Mouse (Mus musculus): ENCODE results near the gene Mid1. TPM values are rescaled to one million over a fixed set of nuclear protein-coding genes. Genes with fewer than 3 reads are reported as not detected.

The Mid1 gene
- total RNA-seq, 2 experiments from 2014 or later = 8.3 to 18.3 TPM

DNA sequence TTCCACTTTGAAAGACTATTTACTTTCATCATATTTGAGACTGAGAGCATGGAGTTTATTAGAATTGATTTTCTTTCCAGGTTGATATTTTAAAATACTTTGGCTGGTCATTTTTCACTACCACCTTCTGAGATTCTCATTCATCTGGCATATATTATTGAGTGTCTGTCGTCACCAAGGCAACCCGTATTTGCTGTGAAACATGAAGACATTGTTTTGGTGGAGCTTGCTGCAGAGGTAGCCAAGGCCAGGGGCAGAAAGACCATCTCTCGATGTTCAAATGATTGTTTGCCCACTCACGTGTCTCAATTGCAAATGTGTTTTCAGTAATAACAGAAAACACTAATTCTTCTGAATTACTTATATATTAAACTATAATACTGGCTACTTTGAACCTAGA lies 145.1 kb downstream of the Mid1 start:
- Histone ChIP-seq H3K4me3 (no peak overlapping the region; the same call in 1 of the 2 replicates), H3K27ac (peak overlapping the region; percentile 87; the same call in 1 of the 2 replicates)
- no peak for DNase-seq (ENCODE audit: low spot score in 2 of 2)
- no peak for TF ChIP-seq CTCF (conservative IDR thresholded peaks at IDR 0.05)

- Histone ChIP-seq H3K4me3 (no peak overlapping the region), H3K27ac (peak overlapping the region; percentile 82)
- peak; percentile 11 to 42 for DNase-seq (ENCODE audit: low spot score in 2 of 2)
- TF ChIP-seq CTCF (conservative IDR thresholded peaks at IDR 0.05) = no peak
Observed at GRCm38 (mm10) chrX:169837947-169838649, 153.1 kb downstream of the Mid1 start.

DNA sequence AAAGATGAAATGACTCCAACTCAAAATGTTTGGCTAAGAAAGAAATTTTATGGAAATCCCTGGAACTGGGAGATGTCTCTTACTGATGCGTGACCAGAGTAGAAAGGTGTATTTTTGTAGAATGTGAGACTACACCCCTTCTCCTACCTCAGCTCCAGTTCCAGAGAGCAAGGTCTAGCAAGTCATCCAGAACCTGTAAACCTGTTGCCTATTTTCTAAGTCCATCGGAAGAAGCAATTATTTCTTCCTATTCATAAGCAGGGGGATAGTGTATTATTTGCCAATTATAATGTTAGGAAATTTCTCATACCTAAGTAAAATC lies 153.6 kb downstream of the Mid1 start:
- Histone ChIP-seq H3K27ac (peak overlapping the region; percentile 82), H3K4me3 (no peak overlapping the region)
- DNase-seq (ENCODE audit: low spot score in 2 of 2) = no peak
- no peak for TF ChIP-seq CTCF (conservative IDR thresholded peaks at IDR 0.05)

GRCm38 (mm10) chrX:169843267-169843666 lies 158.3 kb downstream of the Mid1 start:
- H3K27ac ChIP-seq = no peak overlapping the region
- no peak overlapping the region for H3K4me3 ChIP-seq
- DNase-seq (ENCODE audit: low spot score in 2 of 2) = no peak
- TF ChIP-seq CTCF (conservative IDR thresholded peaks at IDR 0.05) = no peak

DNA sequence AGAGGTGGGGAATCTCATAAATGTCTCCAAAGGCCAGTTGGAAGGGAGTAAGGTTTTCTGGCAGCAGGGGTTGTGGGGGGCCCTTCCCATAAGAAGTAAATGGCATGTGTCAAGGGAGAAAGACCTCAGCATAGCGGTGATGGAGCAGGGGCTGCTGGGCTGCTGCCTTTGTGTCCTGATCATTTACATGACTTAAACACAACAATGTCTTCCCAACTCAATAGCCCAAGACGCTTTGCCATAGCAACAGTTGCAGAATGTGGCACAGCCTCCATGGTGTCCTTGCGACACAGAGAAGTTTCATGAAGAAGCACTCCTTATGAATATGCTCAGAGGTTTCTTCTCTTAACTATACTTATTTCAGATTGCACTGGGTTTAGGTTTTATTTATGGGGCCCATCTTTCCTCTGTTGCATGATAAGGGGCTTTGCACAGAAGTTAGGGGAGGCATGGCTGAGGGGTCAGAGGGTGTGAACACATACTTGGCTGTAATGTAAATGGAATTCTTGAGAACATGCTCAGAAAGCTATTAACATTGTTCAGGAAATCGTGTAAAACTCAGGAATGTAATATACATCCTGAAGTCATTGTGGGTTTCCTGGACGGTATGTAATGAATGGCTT lies 159.3 kb downstream of the Mid1 start:
- DNase-seq (ENCODE audit: low spot score in 2 of 2) = no peak
- no peak overlapping the region for H3K4me3 ChIP-seq
- TF ChIP-seq CTCF (conservative IDR thresholded peaks at IDR 0.05) = no peak
- H3K27ac ChIP-seq = no peak overlapping the region

DNA sequence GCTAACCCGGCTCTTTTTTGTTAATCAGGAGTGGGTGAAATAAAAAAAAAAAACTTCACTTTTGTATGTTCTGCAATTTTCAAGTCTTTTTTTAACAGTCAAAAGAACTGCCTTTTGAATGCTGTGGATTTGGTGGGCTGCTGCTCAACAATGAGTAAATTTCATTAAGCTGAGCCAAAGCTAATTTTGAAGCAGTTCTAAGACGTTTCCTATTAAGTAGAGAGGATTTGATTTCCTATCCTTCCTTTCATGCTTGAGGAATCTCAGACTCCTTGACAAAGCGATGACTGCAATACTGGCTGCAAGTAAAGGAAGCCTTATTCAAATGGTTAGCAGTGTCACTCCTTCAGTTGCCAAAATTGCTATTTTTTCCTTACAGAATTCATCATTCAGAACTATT lies 161.2 kb downstream of the Mid1 start:
- no peak for DNase-seq (ENCODE audit: low spot score in 2 of 2)
- H3K4me3 ChIP-seq = no peak overlapping the region
- no peak overlapping the region; the same call in 1 of the 2 replicates for H3K27ac ChIP-seq
- no peak for TF ChIP-seq CTCF (conservative IDR thresholded peaks at IDR 0.05)

DNA sequence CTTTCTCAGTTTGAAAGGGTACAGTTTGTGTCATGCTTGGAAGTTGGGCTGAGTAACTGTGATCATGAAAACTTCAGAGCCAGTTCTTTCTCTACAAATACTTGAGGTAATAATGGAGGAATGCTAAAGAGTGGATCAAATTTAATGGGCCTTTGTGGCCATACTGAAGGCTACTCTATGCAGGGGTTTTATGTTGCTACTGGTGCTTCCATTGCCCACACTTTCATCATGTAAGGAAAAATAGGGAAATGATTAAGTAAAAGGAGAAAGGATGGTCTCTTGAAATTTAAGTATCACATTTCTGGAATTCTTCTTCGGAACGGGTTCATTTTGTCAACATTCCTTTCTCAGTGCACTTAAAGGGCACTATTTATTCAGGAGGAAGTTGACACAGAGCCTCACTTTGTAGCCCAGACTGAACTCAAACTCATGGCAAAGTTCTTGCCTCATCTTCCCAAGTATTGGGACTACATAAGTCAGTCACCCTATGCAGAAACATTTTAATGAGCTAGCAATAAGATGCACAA lies 176.3 kb downstream of the Mid1 start:
- no peak overlapping the region for H3K27ac ChIP-seq
- DNase-seq (ENCODE audit: low spot score in 2 of 2) = no peak

GRCm38 (mm10) chrX:169862440-169862839 lies 177.4 kb downstream of the Mid1 start:
- no peak overlapping the region for H3K27ac ChIP-seq
- H3K4me3 ChIP-seq = no peak overlapping the region
- TF ChIP-seq CTCF (conservative IDR thresholded peaks at IDR 0.05) = no peak
- DNase-seq (ENCODE audit: low spot score in 2 of 2) = no peak

More for the DNA sequence above, 176.3 kb downstream of the Mid1 start:
- no peak for TF ChIP-seq CTCF (conservative IDR thresholded peaks at IDR 0.05)
- H3K4me3 ChIP-seq = no peak overlapping the region

DNA sequence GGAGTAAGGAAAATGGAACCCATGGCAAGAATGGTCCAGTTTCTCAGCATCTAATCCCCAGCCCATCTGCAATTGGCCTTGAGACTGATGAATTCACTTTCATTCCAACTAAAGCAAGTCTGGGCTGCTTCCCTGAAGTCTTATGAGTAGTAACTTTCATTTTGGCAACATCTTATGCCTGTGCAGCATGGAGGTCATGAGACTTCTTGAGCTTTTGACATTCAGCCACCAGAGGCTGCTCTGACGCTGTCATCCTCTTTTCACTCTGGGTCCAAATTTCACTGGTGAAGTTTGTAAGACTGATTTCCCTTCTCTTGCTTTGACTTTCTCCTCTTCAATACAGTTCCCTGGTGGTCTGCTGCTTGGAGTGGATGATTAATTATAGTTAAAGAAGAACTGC lies 177.8 kb downstream of the Mid1 start:
- no peak for DNase-seq (ENCODE audit: low spot score in 2 of 2)
- no peak overlapping the region for H3K4me3 ChIP-seq
- no peak overlapping the region for H3K27ac ChIP-seq
- peak; percentile 74 for TF ChIP-seq CTCF (conservative IDR thresholded peaks at IDR 0.05)

GRCm38 (mm10) chrX:169863841-169864240 lies 178.8 kb downstream of the Mid1 start:
- no peak overlapping the region for H3K4me3 ChIP-seq
- no peak for TF ChIP-seq CTCF (conservative IDR thresholded peaks at IDR 0.05)
- DNase-seq (ENCODE audit: low spot score in 2 of 2) = no peak
- H3K27ac ChIP-seq = no peak overlapping the region

DNA sequence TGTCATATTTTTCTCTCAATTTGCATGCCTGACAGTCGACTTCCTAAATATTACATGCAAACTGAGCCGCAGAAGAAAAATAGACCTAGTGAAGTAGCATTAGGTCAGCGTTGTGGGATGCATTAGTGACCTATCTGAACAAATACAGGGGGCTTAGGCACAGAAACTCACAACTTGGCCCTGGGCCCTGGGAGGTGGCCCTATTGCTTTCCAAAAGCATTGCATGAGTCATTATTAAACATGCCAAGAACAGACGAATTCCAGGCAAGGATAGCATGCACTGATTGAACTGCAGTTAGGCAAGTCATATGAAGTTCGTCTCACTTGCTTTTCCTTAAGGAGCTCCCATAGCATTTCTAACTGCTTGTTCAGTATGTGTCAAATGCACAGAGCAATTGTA lies 183.2 kb downstream of the Mid1 start:
- H3K4me3 ChIP-seq = no peak overlapping the region
- no peak overlapping the region for H3K27ac ChIP-seq
- no peak for TF ChIP-seq CTCF (conservative IDR thresholded peaks at IDR 0.05)
- DNase-seq (ENCODE audit: low spot score in 2 of 2) = no peak

DNA sequence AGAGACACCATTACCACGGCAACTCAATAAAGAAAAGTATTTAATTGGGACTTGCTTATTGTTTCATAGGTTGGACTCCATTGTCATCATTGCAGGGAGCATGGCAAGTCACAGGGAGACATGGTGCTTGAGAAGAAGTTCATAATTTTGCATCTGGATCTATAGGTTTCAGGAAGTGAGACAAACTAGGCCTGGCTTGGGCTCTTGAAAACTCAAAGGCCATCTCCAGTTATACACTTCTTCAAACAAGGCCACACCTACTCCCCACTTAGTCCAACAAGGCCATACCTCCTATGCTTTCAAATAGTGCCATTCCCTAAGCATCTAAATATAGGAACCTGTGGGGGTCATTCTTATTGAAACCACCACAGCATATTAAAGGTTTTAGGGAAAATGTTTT lies 189.5 kb downstream of the Mid1 start:
- Histone ChIP-seq H3K4me3 (no peak overlapping the region), H3K27ac (no peak overlapping the region)
- DNase-seq (ENCODE audit: low spot score in 2 of 2) = no peak
- TF ChIP-seq CTCF (conservative IDR thresholded peaks at IDR 0.05) = no peak

- H3K27ac ChIP-seq = peak overlapping the region; percentile 77
- DNase-seq (ENCODE audit: low spot score in 2 of 2) = peak; percentile 50 to 64
- peak overlapping the region; percentile 80 for H3K4me3 ChIP-seq
- TF ChIP-seq CTCF (conservative IDR thresholded peaks at IDR 0.05) = peak; percentile 48
Observed at GRCm38 (mm10) chrX:169879481-169880362, 194.7 kb downstream of the Mid1 start.

All from layer of hippocampus, adult 2 months (tissue).